Mouse (Mus musculus) adrenal gland, postnatal 25 days (tissue): Measurements from ENCODE around the gene Vps51. TPM values are rescaled to one million over a fixed set of nuclear protein-coding genes. Genes with fewer than 3 reads are reported as not detected.

Experiments used
- DNase-seq: peaks from one replicate; pipeline ENCODE4 v3.0.0; 2021; ENCODE audit warnings: mixed read lengths
- total RNA-seq: library from RNA; stranded (reverse); gene quantifications from 2 replicates; pipeline ENCODE4 v1.2.3, GENCODE M21; 2021

Vps51 gene
- total RNA-seq, 1 experiment from 2014 or later: 80.9 TPM

DNA sequence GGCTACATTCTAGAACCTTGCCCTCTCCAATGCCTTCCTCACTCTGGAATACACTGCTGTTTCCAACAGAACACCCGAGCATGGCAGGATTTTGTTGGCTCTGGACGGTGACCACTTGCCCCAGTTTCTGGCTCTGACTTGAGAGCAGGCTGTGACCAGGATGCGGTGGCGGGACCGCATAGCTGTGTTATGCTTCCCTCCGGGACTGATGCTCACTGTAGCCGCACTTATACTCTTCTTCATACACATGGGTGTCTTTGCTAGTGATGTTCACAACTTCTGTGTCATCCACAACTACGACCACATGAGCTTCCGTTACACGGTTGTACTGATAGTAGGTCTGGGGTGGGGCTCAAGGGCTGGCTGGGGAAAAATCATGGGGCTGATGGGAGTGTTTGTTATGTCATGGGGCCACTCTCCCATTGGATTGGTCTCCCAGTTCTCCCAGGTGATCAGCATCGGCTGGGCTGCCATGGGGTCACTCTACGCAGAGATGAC, 3.0 kb upstream of the Vps51 start, which contains the start of gene Tmem262:
Tmem262 (plus strand) TSS at position 51 of the 498 bp plus-strand sequence.
- no peak for DNase-seq

DNA sequence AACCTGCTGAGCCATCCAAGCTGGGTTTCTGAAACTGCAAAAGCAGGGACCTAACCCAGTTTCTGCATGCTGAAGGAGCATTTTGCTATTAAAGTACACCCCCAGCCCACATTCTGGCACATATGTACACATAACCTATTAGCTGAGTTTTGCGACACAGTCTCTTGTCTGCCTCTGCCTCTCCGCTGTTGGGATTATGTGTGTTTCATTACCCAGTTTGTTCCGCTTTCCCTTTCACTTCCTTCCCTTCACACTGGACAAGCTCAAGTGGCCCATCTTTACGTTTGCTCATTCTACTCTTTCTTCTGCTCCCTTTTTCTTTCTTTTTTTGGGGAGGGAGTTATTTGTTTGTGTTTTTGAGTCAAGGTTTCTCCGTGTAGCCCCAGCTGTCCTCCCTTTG, 3.1 kb downstream of the Vps51 start:
- DNase-seq: no peak

DNA sequence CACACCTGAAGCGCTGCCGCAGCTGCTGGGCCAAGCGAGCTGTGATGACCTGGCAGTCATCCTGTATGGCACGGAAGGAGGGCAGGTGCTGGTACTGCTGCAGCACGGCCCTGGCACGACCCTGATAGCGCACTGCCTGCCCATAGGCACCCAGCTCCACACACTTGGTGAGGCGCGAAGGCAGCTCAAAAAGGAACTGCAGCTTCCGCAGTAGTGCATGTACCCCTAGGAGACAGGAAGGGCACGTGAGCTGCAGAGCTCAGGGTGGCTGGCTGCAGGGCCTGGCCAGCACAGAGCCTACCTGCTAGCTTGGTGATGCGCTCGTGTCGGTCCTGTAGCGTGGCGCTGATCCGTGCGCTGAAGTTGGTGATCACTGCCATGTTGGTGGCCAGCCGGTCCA, 5.8 kb downstream of the Vps51 start:
- DNase-seq: no peak

DNA sequence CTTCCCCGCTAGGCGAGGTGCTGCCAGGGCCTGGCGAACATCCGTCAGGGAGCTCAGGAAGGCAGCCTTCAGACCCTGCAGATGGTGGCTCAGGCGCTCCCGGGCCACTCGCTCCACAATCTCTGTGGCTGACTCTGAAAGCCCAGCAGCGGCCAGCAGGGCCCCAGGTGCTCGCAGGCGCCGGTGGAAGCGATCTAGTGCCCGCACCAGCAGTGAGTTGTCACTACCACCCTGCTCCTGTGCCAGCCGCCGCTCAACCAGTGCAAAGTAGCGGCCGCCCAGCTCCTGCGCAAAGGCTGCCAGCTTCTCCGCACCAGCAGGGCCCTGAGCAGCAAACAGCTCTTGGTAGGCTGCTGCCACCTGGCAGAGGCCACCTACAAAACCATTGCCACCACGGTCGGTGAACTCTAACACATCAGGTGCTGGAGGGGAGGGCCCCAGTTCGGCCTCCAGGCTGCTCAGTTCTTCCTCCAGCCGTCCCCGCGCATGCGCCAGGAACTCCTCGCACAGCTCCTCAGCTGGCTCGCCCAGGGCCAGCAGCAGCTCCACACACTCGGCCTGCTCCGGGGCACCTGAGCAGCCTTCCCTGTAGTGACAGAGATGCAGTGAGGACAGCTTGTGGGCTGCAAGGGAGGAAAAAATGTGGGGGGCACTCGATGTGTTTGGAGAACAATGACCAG, 6.3 kb downstream of the Vps51 start:
- DNase-seq: no peak

DNA sequence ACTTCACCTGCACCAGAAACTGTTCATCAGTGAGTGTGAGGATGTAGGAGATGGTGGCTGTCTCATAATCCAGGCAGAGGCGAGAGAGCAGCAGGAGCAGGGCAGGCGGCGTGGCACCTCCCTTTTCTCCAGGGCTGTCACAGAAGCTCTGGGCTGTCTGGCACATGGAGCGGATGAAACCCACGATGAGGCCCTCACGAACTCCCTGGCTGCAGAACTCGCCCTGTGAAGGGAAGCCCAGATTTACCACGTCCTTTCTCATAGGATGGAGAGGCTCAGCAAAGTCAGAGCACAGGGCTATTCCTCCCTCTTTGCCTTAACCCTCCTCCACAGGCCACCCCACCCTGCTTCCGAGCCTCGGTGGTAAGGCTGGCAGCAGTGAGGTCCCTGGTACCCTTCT, 7.2 kb downstream of the Vps51 start:
- DNase-seq: no peak

DNA sequence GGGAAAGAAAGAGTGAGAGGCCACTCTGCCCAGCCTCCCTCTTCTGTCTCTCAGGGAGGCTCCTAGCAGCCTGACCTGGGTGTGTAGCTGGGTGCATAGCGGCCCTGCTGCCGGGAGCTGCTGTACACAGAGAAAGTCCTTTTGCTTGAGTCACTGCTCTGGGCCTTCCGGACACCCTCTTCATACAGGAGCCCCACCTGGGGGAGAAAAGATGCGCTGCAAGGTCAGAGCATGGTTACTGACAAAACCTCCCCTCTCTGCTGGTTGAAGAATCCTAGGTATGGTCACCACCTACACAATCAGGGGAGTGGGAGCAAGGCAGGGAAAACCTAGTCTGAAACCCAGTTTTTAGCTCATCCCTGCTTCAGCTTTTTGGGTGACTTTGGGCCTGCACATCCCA, 8.1 kb downstream of the Vps51 start:
- DNase-seq: no peak

DNA sequence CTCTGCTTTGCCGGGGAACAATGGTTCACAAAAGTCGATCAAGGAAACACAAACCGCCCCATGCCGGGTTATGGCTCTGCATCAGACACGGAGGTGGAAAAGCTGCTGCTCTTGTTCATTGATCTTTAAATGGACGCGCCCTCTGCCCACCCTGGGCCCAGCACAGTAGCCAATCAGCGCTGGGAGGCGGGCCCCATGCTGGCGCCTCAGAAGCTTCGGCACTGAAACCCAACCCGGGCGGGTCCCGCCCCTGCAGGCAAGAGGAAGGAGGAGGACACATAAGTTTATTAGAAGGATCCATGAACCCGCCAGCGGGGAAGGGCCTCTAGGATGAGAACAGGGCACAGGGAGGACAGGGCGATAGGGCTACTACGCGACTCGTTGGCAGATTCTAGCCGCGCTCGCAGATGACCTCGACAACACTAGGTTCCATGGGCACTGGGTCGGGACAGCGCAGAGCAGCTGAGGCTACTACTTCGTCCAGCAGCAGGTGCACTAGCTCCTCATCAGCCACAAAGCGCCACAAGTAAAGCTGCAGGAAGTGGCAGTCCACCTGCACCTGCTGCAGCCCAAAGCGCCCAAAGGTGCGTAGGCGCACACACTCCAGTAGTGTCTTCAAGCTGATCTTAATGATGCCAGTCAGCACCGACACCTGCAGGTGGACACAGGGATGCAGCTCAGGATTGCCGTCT, 9.2 kb downstream of the Vps51 start, which contains the start of gene Tm7sf2:
Tm7sf2 (minus strand) TSS at position 650 of the 692 bp plus-strand sequence.
- peak; percentile 94 for DNase-seq

DNA sequence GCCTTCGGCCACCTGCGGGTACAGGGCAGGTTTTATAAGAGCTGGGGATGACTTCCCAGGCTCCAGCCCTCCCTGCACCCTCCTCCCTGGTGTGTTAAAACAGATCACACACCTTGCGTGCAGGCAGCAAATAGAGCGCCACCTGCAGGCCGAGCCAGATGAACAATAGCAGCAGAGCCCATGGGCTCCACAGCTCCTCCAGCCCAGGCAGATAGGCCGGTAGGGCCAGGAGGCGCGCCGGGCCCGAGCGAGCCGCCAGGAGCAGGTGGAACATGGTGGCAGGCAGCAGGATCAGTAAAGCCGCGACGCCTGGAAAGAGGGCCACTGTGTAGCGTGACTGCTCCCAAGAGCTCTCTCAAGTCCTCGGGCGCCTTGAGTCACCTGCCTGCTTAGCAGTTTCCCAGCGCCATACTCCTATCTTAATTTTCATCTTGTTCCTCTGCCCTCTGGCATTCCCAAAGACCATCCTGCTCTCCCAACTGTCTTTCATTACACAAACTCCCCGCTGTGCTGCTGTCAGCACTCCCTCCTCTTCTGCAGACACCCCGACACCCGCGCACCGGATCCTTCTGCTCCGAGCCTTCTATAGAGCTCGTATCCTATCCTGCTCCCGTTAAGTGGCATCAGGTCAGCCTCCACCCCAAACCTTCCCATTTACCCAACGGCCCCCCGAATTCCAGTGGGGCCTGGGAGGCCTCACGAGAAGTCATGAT, 9.9 kb downstream of the Vps51 start:
- peak; percentile 81 for DNase-seq

DNA sequence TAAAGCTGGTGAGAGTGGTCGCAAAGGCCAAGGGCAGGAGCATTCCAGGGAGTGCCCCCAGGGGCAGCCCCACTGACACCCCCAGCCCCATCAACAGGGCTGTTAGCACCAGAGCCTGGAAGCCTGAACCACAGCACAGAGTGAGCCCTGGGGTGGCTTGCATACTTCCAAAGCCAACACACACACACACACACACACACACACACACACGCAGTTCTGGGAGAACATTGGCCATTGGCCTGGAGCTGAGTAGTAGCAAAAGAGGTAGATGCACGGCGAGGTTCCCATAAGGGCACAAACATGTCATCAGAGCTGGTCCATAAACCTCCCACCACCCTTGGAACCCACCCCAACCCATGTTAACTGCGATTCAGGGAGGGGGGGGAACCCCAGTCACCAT, 10.5 kb downstream of the Vps51 start:
- no peak for DNase-seq

DNA sequence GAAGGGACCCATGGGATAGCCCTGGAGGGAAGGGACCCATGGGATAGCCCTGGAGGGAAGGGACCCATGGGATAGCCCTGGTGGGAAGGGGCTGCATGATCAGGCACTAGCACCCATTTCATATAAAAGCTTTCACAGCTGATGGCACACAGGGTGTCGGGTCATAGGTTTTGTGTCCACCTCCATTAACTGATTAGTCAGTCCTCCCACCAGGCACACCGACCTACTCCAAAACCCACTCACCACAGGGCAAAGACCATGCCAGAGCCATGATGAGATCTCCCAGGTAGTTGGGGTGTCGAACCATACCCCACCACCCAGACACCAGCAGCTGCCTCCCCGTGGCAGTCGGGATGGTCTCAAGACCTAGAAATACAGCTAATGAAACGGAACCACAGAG, 13.9 kb downstream of the Vps51 start:
- no peak for DNase-seq

DNA sequence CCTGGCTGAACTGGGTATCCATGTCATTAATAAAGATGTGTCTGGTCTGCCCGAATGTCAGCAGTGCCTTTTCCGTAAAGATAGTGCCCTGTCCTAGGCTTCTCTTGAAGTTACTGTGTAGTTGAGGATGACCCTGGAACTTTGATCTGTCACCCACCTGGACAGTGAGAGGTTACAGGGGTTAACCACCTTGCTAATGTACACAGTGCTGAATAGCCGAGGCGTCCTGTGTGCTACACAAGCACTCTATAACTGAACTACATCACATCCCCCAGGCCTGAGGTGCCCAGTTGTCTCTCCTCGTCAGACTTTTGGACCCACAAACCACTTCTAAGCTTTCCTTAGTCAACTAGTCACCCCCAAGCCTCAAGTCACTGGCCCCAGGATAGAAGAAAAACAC, 14.6 kb downstream of the Vps51 start:
- no peak for DNase-seq

DNA sequence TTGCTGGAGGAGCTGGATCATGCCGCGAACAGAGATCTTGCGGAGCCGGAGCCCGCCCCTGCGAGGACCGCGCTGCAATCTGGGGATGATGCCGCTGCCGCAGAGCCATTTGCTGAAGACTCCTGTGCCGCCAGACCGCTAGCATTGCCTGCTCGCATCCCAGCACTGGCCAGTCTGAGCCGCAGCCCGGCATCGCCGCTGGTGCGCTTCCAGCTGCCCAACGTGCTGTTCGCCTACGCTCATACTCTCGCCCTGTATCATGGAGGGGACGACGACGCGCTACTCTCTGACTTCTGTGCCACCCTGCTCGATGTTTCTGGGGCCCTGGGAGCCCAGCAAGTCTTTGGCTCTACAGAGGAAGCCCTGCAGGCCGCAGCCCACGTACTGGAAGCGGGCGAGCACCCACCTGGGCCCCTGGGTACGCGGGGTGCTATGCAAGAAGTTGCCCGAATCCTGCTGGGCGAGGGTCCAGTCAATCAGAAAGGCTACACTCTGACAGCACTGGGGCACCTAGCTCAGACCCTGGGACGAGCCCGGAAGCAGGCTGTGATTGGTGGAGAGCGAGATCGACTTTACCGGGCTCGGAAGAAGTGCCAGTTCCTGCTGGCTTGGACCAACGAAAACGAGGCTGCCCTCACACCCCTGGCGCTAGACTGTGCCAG, 15.3 kb downstream of the Vps51 start:
- peak; percentile 34 for DNase-seq

DNA sequence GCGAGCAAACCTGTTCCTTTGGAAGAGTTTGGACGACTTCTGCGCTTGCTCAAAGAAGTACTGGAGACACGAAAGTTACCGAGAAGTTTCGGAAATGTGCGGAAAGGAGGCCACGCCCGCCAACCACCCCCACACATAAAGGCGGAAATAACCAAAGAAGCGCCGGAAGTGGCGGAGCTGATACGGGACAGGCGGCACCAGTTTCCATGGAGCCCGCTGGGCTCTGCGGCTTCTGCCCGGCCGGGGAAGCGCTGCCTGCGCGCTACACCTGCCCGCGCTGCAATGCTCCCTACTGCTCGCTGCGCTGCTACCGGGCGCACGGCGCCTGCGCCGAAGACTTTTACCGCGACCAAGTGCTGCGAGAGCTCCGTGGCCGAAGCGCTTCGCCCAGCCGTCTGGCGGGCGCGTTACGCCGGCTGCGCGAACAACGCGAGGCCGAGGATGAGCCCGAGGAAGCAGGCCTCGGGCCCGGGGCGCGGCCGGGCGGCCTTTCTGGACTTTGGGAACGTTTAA, 16.0 kb downstream of the Vps51 start, which contains the start of gene Znhit2:
Znhit2 (plus strand) TSS at position 172 of the 513 bp plus-strand sequence.
- DNase-seq: peak; percentile 89

DNA sequence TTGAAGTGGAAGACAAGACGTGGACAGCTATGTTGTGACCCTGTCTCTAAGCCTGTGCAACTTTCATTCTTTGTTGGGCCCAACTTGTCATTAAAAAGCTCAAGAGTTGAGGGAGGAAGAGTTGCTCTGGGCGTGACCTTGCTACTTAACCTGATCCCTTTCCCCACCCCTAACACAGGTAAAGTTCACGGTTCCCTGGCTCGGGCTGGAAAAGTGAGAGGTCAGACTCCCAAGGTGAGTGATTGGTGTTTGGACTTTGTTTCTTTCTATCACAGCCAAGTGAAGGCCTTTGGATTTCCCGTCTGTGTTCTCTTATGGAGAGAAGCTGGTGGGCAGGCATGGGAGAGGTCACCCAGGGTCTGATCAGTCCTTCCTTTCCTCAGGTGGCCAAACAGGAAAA, 18.1 kb downstream of the Vps51 start:
- no peak for DNase-seq

DNA sequence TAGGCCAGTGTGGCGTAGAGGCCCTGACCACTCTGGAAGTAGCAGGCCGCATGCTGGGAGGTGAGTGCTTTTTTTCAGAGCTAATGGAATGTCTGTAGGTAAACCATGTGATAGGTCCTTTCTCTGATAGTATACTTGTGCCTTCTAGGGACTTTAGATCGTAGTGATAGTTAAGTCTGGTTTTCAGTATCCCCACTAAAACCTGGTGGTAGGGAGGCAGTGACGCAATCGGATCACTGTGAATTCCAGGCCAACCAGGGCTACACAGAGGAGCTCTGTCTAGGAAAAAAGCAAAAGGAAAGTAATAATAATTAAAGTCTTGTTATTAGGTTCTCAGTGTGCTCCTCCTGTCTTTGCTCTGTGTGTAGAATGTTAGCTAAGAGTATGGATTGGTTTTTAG, 18.5 kb downstream of the Vps51 start:
- no peak for DNase-seq

DNA sequence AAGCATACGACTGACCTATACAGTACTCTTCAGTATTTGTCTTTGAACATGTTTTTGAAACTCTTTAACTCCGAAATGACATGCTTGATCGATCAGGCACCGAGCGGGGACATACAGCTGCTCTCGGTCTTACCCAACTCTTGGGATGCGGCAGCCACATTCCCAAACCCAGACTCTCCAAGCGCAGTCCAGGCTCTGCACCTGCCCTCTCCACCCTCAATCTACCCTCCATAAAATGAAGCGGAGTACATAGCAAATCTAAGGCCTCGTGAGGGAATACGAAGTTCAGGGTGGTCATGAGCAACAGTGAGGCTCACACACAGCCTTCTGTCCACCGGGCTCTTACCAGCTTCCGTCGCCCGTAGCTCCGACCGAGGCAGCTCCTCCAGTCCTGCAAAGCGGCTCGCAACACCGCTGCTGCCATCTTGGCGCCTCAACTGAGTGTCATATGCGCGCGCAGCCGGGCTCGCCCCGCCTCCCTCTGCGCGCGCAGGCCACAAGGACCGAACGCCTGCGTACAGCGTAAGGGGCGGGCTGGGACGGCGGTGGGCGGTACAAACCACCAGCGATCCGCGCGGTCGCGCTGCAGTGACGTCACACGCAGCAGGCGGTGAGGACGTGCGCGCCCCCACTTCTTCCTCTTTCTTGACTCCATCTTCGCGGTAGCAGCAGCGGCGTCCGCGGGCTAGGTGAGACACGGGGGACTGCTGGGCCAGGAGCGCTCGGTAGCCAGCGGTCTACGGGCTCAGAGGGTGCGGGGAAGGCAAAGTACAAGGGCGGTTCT, 19.5 kb downstream of the Vps51 start, which contains the start of the genes Mrpl49 and Fau:
Mrpl49 (minus strand) TSS at position 473 of the 784 bp plus-strand sequence.
Fau (plus strand) TSS at position 532 of the 784 bp plus-strand sequence.
- peak; percentile 99 for DNase-seq

DNA sequence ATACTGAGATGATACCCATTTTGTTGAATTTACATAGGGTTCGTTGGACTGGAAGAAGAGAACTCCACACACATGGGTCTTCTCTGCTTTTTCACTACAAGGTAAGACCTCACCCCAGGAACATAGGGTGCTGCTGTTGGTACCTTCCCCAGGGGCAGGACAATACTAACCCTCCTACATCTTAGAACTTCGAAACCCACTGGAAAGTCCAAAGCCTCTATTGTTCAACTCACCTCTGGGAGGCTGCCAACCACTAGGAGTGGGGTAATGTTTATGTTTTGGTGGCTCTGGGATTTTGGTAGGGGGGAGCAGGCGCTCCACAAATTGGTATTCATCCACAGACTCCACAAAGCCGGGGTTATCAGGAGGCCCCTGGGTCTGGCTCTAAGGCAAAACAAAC, 20.3 kb downstream of the Vps51 start:
- DNase-seq: no peak

DNA sequence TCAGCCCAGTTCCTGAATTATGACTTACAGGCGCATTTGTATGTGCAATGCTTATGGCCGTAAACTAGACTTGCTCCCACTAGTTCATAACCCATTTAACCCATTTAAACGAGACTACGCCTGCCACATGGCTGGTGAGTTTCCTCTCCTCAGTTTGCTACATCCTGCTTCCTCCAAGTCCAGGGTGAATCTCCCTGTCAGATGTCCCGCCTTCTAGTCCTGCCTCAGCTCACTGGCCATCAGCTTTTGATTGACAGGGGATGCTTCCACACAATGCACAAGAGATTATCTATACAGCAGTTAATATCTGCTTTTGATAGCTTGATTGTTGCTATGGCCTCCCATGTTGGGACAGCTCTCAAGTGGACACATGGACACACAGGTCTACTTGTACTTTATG, 22.7 kb downstream of the Vps51 start:
- DNase-seq: no peak

DNA sequence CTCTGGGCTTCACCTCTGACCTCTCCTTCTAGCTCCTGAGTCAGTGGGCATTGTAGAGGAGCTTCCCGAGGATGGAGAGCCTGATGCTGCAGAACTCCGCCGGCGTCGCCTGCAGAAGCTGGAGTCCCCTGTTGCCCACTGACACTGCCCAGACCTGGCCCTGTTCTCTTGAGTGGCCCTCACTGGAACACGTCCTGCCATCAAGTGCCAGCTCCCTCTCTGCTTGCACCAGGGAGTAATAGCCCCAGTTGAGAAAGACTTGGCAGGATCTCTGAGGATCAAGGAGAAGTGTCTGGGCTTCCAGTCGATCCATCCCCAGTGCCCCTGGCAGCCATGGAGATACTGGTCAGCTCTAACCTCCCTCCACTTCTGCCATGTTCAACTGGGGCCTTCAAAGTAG, 24.5 kb downstream of the Vps51 start:
- DNase-seq: peak; percentile 17

DNA sequence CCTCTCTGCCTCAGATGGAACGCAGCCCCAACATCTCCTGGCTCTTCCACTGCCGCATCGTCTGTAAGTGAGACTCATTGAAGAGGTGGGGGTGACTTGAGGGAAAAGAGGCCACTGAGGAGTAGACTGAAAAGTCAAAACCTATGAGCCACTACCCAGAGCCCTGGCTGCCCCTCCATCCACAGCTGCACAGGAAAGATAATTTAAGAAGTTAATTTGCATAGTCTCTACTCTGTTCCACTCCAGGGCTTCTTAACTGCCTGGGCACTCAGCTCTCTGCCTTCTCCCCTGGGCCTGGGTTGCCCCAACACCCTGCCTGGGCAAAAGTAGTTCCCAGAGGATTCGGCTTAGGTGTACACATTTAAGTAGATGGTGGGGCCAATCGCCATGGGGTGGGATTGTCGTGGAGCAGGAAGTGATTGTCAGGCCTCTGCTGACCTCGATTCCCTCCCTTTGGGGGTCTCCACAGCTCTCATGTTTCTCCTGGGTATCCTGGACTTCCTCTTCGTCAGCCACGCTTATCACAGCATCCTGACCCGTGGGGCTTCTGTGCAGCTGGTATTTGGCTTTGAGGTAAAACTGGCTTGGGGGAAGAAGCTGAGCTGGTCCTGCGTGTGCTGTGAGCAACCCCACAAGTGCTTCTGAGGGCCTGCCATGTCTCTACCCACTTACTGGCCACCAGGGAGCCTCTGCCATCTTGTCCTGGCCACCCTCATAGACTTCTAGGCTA, 28.2 kb downstream of the Vps51 start:
- no peak for DNase-seq

DNA sequence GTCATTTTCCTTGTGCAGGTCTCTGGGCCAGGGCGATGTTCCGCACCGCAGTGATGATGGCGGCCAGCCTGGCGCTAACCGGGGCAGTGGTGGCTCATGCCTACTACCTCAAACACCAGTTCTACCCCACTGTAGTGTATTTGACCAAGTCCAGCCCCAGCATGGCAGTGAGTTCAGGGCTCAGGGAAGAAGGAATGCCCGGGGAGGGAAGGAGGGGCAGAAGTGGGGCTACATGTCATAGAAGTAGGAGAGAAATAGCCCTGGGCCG, 29.2 kb downstream of the Vps51 start:
- no peak for DNase-seq
